Mouse (Mus musculus) stomach, postnatal 0 days (tissue): ENCODE measurements around the gene Gpr68.

Experiments used
- CTCF ChIP-seq: IDR thresholded peaks from 2 replicates; pipeline ENCODE4 v1.5.1; 2016; ENCODE audit warnings: antibody characterized with exemption, low read depth, mild to moderate bottlenecking, moderate library complexity
- EP300 ChIP-seq: optimal IDR thresholded peaks from 2 replicates; pipeline ENCODE3; 2016; ENCODE audit warnings: antibody characterized with exemption

- TF ChIP-seq CTCF (no peak), EP300 (no peak)
Observed at GRCm38 (mm10) chr12:100936737-100937136, 28.7 kb upstream of the Gpr68 start.
